Mouse (Mus musculus): ENCODE results near the gene Rab11fip4.
A peak's percentile ranks its signal among the peaks of the same experiment; 100 is the strongest.

DNA sequence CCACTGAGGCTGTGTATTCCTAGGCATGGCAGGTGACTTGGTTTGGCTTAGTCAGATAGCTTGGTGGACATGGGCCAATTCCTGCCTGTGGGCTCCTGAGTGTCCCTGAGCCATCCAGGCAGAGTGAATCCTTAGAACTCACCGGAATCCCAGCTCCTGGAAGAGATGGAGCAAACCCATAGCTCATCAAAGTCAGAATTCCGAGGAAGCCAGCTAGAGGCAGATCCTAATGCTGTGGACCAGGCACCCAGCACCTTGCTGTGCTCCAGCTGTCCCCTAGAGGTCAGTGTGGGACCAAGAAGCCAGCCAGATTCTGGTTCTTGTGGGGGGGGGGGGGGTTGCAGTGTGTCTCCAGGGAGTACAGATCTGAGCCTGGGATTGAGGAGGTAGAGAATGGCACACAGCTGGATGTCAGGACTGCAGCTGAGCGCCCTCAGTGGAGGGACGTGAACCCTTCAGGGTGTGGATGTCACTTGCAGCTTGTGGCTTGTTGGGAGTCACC lies 33.8 kb downstream of the Rab11fip4 start:
- TF ChIP-seq POLR2A (IDR thresholded peaks at IDR 0.05; ENCODE audit: borderline replicate concordance, control insufficient read depth, low read depth, low read length) (no peak), CTCF (IDR thresholded peaks at IDR 0.05; ENCODE audit: control insufficient read depth, insufficient read depth, low read length) (peak; percentile 77)
